Mouse (Mus musculus) limb, embryonic 13.5 days (tissue): ENCODE results near the gene Onecut3. TPM values are rescaled to one million over a fixed set of nuclear protein-coding genes. Genes with fewer than 3 reads are reported as not detected.

Source experiments
- ATAC-seq: fragments of 200-750 bp; cut with Nextera tagmentation; 2 replicates; pipeline ENCODE4 v1.8.0; 2017; ENCODE audit warnings: low read depth, moderate number of reproducible peaks, moderate TSS enrichment; ENCODE audit not compliant: low FRiP score
- H3K27ac ChIP-seq: fragments of 300-500 bp; sonication (generic); 2 replicates; pipeline ENCODE4 v1.5.1; 2015; ENCODE audit warnings: inconsistent platforms, mild to moderate bottlenecking, moderate library complexity
- H3K27me3 ChIP-seq: fragments of 300-500 bp; sonication (generic); 2 replicates; pipeline ENCODE4 v1.6.1; 2015; ENCODE audit warnings: mild to moderate bottlenecking, inconsistent platforms
- H3K36me3 ChIP-seq: fragments of 300-500 bp; sonication (generic); 2 replicates; pipeline ENCODE4 v1.6.1; 2015; ENCODE audit warnings: inconsistent platforms, mild to moderate bottlenecking, moderate library complexity
- H3K4me1 ChIP-seq: fragments of 300-500 bp; sonication (generic); 2 replicates; pipeline ENCODE4 v1.6.1; 2015; ENCODE audit warnings: inconsistent platforms
- H3K4me2 ChIP-seq: fragments of 300-500 bp; sonication (generic); replicated peaks from 2 replicates; pipeline ENCODE4 v1.6.1; 2015; ENCODE audit warnings: inconsistent platforms, mild to moderate bottlenecking, moderate library complexity
- H3K4me3 ChIP-seq: fragments of 300-500 bp; sonication (generic); 2 replicates; pipeline ENCODE4 v1.5.1; 2015; ENCODE audit warnings: moderate library complexity, mild to moderate bottlenecking, inconsistent platforms
- H3K9ac ChIP-seq: fragments of 300-500 bp; sonication (generic); 2 replicates; pipeline ENCODE4 v1.6.1; 2015; ENCODE audit warnings: mild to moderate bottlenecking, inconsistent platforms
- H3K9me3 ChIP-seq: fragments of 300-500 bp; sonication (generic); 2 replicates; pipeline ENCODE4 v1.6.1; 2016; ENCODE audit warnings: inconsistent platforms
- WGBS: fragments of 180-500 bp; shearing (Covaris S2); methylation state at CpG from one replicate; pipeline ENCODE4 v1.1.7; 2015; 5-methylcytosine and 5-hydroxymethylcytosine counted together
- polyA plus RNA-seq: library from polyadenylated mRNA; unstranded; fragments of >200 nt; fragmentation: Nextera tagmentation; extraction: Ambion mirVana; gene quantifications from 2 replicates; pipeline ENCODE4 v1.2.1, GENCODE M21; 2015

Gene Onecut3
- polyA plus RNA-seq: not detected in 2 replicates

DNA sequence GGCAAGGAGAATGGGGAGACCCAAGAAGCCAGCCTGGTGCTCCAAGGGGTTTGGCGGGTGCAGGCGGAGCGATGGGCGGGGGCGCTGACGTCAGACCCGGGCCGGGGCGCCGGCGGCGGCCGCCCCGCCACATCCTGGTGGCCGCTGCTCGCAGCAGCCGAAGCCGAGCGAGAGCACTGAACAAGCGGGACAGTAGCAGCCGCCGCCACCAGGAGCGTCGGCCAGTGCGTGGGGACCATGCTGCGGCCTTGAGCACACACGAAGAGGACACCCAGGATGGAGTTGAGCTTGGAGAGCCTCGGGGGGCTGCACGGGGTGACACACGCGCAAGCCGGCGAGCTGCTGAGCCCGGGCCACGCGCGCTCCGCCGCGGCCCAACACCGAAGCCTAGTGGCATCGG, at the start of gene Onecut3:
Gene Onecut3 (plus strand): TSS at position 104 of the 400 bp plus-strand sequence.
- Histone ChIP-seq H3K27ac (no peak within 1 kb of the TSS), H3K4me1 (peaks cover 26% of the 10 kb centered on the region), H3K4me2 (peak within 1 kb of the TSS; percentile 87), H3K27me3 (peaks cover 100% of the 10 kb centered on the region), H3K4me3 (peak within 1 kb of the TSS; percentile 50), H3K9ac (peak within 1 kb of the TSS; percentile 59), H3K36me3 (no peaks in the 10 kb centered on the region), H3K9me3 (no peaks in the 10 kb centered on the region)
- under 1% methylated on average over 42 of the region's 42 CpGs for WGBS
- peak; percentile 42; the same call in 1 of the 2 replicates for ATAC-seq

DNA sequence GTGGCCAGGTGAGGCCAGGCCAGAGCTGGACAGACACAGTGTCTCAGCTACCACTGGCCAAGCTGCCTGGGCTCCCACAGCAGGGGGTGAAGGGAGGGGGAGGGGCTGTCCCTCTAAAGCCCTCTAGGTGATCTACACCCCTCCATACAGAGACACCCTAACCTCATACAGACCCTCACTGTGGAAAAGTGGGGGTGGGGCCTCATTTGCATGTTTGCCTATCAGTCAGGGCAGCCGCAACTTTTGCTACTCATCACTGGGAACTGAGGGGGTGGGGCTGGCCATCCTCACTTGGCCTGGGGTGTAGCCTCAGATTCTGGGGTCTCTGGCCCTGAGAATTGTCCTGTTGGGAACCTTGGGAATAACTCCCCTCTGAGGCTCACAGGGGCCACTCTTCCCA, 49.6 kb upstream of the Onecut3 start:
- no peak overlapping the region for H3K4me2 ChIP-seq
- ATAC-seq: no peak
- H3K4me3 ChIP-seq: no peak overlapping the region
- peaks cover 55% of the 10 kb centered on the region for H3K27me3 ChIP-seq
- WGBS: 31% methylated on average over 1 of the region's 1 CpGs
- no peak overlapping the region for H3K27ac ChIP-seq
- no peaks in the 10 kb centered on the region for H3K36me3 ChIP-seq
- H3K9me3 ChIP-seq: no peaks in the 10 kb centered on the region
- H3K4me1 ChIP-seq: peaks cover 4% of the 10 kb centered on the region
- peak overlapping the region; percentile 59; the same call in 1 of the 2 replicates for H3K9ac ChIP-seq

DNA sequence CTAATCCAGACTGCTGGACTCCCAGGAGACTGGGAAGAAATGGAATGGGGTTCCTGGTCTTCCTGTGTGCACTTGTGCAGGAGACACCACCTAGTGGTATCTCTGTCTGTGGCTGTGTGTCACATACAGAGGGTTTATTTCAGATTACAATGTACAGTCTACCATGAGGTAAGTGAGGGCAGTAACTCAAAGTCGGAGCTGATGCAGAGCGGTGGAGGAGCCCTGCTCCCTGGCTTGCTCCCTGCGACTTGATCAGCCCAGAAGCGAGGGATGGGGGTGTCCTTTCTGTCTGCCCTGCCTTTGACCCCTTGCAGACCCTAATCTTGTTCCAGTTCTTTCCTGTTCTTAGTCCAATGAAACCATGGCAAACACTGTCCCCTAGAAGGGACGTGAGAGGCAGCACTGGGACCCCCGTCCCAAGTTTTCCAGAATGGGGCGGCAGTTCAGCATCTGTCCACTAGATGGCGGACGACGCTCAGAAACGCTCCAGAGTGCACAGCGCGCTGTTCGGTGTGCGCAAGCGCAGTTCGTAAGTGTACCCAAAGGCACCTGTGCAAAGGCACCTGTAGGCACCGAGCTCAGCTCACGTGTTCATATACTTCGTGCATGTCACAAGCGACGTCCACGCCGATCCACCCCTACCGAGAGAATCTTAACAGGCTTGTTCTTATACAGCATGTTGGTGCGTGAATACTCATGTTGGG, 48.6 kb upstream of the Onecut3 start:
- 9% methylated on average over 26 of the region's 26 CpGs for WGBS
- Histone ChIP-seq H3K4me1 (peaks cover 4% of the 10 kb centered on the region), H3K9ac (no peak overlapping the region), H3K27ac (no peak overlapping the region), H3K36me3 (no peaks in the 10 kb centered on the region), H3K4me3 (no peak overlapping the region), H3K9me3 (no peaks in the 10 kb centered on the region), H3K4me2 (peak overlapping the region; percentile 27; the same call in 1 of the 2 replicates), H3K27me3 (peaks cover 64% of the 10 kb centered on the region)
- peak; percentile 64; the same call in 1 of the 2 replicates for ATAC-seq

DNA sequence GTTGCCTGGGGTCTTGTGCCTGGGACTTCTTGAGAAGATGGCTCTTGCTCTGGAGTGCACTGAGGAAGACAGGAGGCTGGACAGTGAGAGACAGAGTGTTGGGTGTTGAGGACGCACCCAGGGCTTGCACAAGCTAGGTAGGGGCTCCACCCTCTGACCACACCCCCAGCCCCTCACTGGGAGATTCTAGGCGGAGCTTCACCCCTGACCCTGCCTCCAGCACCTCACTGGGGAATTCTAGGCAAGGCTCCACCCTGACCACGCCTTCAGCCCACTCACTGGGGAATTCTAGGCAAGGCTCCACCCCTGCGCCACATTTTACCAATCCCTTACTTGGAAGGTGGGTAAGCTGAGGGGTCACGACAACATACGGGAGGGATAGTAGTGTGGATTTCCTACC, 44.0 kb upstream of the Onecut3 start:
- H3K4me1 ChIP-seq: no peaks in the 10 kb centered on the region
- 3% methylated on average over 6 of the region's 6 CpGs for WGBS
- H3K36me3 ChIP-seq: no peaks in the 10 kb centered on the region
- H3K4me3 ChIP-seq: no peak overlapping the region
- peaks cover 66% of the 10 kb centered on the region for H3K27me3 ChIP-seq
- H3K9ac ChIP-seq: no peak overlapping the region
- H3K9me3 ChIP-seq: no peaks in the 10 kb centered on the region
- no peak overlapping the region for H3K4me2 ChIP-seq
- no peak overlapping the region for H3K27ac ChIP-seq
- ATAC-seq: no peak

DNA sequence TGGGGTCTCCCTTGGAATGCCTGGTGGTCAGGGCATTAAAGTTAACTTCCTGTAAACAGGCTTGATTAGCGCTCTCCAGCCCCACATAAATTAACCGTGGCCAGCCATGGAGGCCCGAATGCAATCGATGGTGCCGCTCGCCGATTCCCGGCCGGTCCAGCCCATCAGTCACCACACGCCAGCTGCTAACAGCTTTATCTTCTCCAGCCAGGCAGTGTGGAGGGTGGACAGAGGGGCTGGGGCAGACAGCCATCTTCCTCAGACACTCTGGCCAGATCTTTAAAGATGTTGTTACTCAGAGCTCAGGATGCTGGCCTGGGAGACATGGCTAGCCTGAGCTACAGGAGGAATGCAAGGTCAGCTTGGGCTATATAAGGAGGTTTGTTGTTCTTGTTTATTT, 41.0 kb upstream of the Onecut3 start:
- 35% methylated on average over 10 of the region's 10 CpGs for WGBS
- no peak for ATAC-seq
- Histone ChIP-seq H3K9ac (no peak overlapping the region), H3K4me2 (no peak overlapping the region), H3K36me3 (no peaks in the 10 kb centered on the region), H3K27ac (no peak overlapping the region), H3K4me1 (no peaks in the 10 kb centered on the region), H3K4me3 (no peak overlapping the region), H3K27me3 (peaks cover 49% of the 10 kb centered on the region), H3K9me3 (no peaks in the 10 kb centered on the region)

DNA sequence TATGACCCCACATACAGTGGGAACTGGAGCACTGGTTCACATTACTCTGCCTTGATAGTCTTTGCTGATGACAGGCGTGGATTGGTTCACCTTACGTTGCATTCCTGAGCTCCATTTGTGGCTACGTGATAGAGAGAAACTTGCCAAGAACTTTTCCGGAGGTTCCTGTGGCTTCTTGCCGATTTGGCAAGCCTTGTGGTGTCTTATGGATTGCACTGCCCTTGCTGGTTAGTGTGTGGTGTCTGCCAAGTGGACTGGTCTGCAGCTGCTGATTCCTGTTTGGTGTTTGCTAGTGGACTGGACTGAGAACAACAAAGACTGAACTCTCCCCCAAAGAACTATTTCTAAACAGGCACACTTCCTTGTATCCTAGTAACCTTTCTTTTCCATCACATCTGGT, 39.9 kb upstream of the Onecut3 start:
- Histone ChIP-seq H3K9ac (no peak overlapping the region), H3K9me3 (no peaks in the 10 kb centered on the region), H3K4me2 (no peak overlapping the region), H3K4me3 (no peak overlapping the region), H3K27me3 (peaks cover 39% of the 10 kb centered on the region), H3K27ac (no peak overlapping the region), H3K36me3 (no peaks in the 10 kb centered on the region), H3K4me1 (no peaks in the 10 kb centered on the region)
- no peak for ATAC-seq
- 83% methylated on average over 5 of the region's 5 CpGs for WGBS

DNA sequence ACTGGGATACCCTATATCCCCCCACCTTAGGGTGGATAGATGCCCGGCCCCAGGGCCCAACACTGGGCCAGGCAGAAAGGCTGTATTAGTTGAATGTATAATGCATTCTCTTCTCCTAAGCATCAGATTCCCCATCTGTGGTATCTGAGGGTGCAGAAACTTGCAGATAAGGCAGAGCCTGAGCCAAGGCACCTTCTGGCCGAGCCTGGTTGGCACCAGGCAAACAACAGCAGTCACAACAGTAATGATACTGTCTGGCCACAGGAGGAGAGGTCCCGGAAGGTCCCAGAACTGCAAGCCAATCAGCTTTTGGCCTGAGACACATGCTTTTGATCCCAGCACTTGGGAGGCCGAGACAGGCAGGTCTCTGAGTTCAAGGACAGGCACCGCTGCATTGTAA, 38.9 kb upstream of the Onecut3 start:
- no peaks in the 10 kb centered on the region for H3K36me3 ChIP-seq
- no peak overlapping the region for H3K4me3 ChIP-seq
- H3K9me3 ChIP-seq: no peaks in the 10 kb centered on the region
- no peak for ATAC-seq
- no peaks in the 10 kb centered on the region for H3K4me1 ChIP-seq
- H3K27ac ChIP-seq: no peak overlapping the region
- H3K4me2 ChIP-seq: no peak overlapping the region
- peaks cover 34% of the 10 kb centered on the region for H3K27me3 ChIP-seq
- 82% methylated on average over 5 of the region's 5 CpGs for WGBS
- H3K9ac ChIP-seq: no peak overlapping the region

DNA sequence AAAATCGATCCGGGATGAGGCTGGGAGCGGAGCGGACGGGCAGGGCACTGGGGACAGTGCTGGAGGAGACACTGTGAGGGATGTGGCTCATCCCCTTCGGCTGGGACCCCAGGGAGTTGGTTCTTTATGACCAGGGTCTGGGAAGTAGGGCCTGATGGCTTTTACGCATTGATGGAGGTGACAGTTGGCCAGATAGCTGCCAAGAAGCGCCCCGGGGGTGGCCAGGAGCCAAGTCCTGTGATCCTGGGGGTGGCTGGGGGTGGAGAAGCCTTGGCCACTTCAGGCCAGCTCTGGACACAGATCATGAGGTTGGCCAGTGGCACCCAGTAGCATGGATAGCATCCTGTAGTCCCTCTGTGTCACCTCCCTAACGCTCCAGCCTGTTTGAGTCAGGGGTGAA, 35.4 kb upstream of the Onecut3 start:
- Histone ChIP-seq H3K27ac (no peak overlapping the region), H3K27me3 (peaks cover 35% of the 10 kb centered on the region), H3K4me3 (no peak overlapping the region), H3K9me3 (no peaks in the 10 kb centered on the region), H3K36me3 (no peaks in the 10 kb centered on the region), H3K4me1 (no peaks in the 10 kb centered on the region), H3K4me2 (no peak overlapping the region), H3K9ac (no peak overlapping the region)
- 42% methylated on average over 10 of the region's 10 CpGs for WGBS
- ATAC-seq: no peak

DNA sequence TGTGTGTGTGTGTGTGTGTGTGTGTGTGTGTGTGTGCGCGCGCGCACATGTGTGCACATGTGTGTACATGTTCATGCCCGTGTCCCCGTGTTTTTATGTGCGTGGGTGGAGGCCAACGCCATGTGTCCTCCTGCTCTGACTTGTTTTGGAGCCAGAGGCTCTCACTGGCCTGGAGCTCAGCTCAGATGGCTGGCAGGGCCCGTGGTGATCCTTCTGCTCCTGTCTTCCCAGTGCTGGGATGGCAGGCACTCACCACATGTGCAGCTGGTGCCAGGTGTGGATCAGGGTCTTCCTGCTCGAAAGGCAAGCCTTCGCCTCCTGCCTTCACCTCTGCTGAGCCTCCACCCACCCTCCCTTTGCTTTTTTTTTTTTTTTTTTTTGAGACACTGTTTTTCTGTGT, 35.0 kb upstream of the Onecut3 start:
- H3K9ac ChIP-seq: no peak overlapping the region
- H3K4me3 ChIP-seq: no peak overlapping the region
- H3K4me1 ChIP-seq: peaks cover 3% of the 10 kb centered on the region
- H3K27ac ChIP-seq: no peak overlapping the region
- H3K27me3 ChIP-seq: peaks cover 37% of the 10 kb centered on the region
- H3K36me3 ChIP-seq: no peaks in the 10 kb centered on the region
- ATAC-seq: no peak
- no peaks in the 10 kb centered on the region for H3K9me3 ChIP-seq
- 85% methylated on average over 11 of the region's 11 CpGs for WGBS
- no peak overlapping the region for H3K4me2 ChIP-seq

DNA sequence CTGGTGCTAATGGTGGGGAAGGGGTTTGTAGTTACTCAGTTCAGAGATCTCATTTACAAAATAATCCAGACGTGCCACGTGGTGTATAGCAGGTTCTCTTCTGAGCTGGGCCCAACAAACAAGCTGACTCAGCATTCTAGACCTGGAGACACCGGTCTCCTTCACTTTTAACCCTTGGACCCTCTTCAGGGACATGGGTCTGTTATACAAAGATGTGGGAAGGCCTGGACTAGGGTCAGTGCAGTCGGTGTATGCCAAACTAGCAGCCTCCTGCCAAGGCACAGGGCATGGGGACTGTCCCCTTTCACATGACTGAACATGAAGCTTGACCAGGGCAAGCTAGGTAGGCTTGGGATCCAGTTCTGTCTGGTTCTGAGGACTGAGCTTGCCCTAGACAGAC, 34.3 kb upstream of the Onecut3 start:
- Histone ChIP-seq H3K36me3 (no peaks in the 10 kb centered on the region), H3K4me1 (peaks cover 6% of the 10 kb centered on the region), H3K4me3 (no peak overlapping the region), H3K27ac (no peak overlapping the region), H3K4me2 (no peak overlapping the region), H3K27me3 (peaks cover 44% of the 10 kb centered on the region), H3K9ac (no peak overlapping the region), H3K9me3 (0 out of 2 replicates have a peak, but pooled peaks cover under 1% of the 10 kb centered on the region)
- no peak for ATAC-seq
- WGBS: 68% methylated on average over 4 of the region's 4 CpGs

DNA sequence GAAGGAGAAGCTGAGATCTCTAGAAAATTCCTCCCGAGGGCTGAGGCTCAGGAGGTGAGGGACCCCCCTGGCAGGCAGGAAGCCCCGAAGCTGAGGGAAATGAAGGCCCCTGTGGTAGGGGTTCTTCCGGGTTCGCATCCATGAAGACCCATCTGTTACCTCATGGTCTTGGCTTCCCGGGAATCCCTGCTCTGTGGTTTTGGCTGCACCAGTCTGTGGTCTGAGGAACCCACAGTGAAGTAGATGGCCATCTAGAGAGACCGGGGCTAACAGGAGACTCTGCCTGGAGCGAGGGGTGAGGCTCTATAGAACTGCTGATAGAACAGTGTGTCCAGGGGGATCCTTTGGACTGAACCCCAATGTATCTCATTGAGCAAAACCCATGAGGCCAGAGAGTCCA, 33.3 kb upstream of the Onecut3 start:
- Histone ChIP-seq H3K36me3 (no peaks in the 10 kb centered on the region), H3K9me3 (0 out of 2 replicates have a peak, but pooled peaks cover 5% of the 10 kb centered on the region), H3K4me1 (peaks cover 6% of the 10 kb centered on the region), H3K27ac (no peak overlapping the region), H3K4me2 (no peak overlapping the region), H3K9ac (0 out of 2 replicates have a peak overlapping the region, but pooled peaks have one; percentile 39), H3K27me3 (peaks cover 48% of the 10 kb centered on the region), H3K4me3 (no peak overlapping the region)
- no peak for ATAC-seq
- WGBS: 73% methylated on average over 7 of the region's 7 CpGs

DNA sequence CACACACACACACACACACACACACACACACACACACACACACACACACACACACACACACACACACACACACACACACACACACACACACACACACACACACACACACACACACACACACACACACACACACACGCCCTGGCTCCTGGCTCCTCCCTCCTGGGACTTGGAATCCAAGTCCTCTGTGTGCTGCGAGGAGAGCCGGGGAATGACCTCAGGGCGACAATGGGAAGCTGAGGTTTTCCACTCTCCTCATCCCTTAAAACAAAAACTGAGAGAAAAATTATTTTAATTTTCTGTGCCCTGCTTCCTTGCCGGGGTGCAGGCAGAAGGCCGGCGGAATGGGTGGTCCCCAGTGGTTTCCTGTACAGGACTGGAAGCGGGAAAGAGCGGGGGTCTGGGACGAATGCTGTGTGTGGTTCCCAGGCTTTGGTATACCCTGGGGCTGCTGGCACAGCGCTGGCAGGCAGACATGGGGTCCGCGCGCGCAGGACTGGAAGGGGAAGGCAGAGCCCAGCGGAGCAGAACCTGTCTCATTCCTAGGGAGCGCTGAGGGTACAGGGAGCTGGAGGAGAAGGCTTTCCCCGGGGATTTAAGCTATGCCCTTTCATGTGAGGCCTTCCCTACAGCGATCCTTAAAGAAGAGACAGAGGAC, 30.1 kb upstream of the Onecut3 start:
- peaks cover 6% of the 10 kb centered on the region for H3K4me1 ChIP-seq
- H3K27me3 ChIP-seq: peaks cover 55% of the 10 kb centered on the region
- 0 out of 2 replicates have a peak, but pooled peaks cover 5% of the 10 kb centered on the region for H3K9me3 ChIP-seq
- no peaks in the 10 kb centered on the region for H3K36me3 ChIP-seq
- no peak overlapping the region for H3K27ac ChIP-seq
- H3K9ac ChIP-seq: peak overlapping the region; percentile 53; the same call in 1 of the 2 replicates
- 7% methylated on average over 19 of the region's 19 CpGs for WGBS
- H3K4me3 ChIP-seq: no peak overlapping the region
- no peak for ATAC-seq
- peak overlapping the region; percentile 35 for H3K4me2 ChIP-seq
